Comparison of ENCODE assay signal across 22 mouse cellular contexts in the genomic region with DNA sequence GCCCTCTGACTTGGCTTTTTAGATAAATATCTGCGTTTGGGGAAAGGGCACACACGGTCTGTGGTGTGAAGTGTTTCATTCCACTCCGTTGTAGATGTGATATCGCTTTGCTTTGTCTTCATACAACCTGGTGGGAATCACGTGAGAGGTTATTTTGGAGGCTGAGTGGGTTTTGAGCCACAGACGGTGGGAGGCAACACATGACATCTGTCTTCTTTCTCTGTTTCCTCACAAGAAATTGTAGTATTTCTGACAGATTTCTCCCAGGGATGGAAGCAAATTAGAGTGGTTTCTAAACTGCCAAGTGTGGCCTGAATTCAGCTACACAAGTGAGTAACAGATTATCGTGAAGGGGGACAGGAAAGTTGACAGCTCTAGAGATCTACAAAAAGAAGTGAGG.
DNase-seq lines count a peak whose midpoint lies in the region; ATAC-seq lines count a peak whose summit lies in the region.
"Had no signal": no experiment of that assay in that cellular context is flagged by ENCODE, and none has a peak within 500 bp of the region (broad histone marks: within the 10 kb centered on the region; RNA-seq: fewer than 3 reads in every experiment).

No protein-coding gene starts in this region.

- no peak for DNase-seq in frontal cortex, postnatal 14 days (ENCODE audit: low spot score in 2 of 2)
- peak; percentile 35 to 63 for DNase-seq in left cerebral cortex, adult 18-20 months (ENCODE audit: low spot score in 2 of 2)
- no peak for DNase-seq in left cerebral cortex, adult 11 months (ENCODE audit: low spot score)
- peak; percentile 86 for DNase-seq in brain, adult 2 months (ENCODE audit: low read depth, low spot score)
- peak; percentile 56 to 75 for DNase-seq in right cerebral cortex, postnatal 10 days (ENCODE audit: low spot score in 2 of 2)
- no peak for DNase-seq in ovary, adult 18-20 months (ENCODE audit: low spot score)
- no peak for DNase-seq in hindbrain, embryonic 11.5 days (ENCODE audit: low spot score)
- DNase-seq: adrenal gland, postnatal 14 days; cerebellum, adult 18-20 months; cerebellum, adult 9-11 months; cerebellum, postnatal 36 days; gastrocnemius, postnatal 36 days; heart, adult 11 months; heart, postnatal 36 days had no signal

- no peaks in the 10 kb centered on the region for H3K9me3 ChIP-seq in hindbrain, embryonic 11.5 days (ENCODE audit: control insufficient read depth, low read length)
- H3K9me3 ChIP-seq: embryonic facial prominence, embryonic 10.5 days; forebrain, embryonic 13.5 days; heart, embryonic 13.5 days; hindbrain, embryonic 12.5 days had no signal

- H3K27ac ChIP-seq in hindbrain, embryonic 11.5 days (ENCODE audit: low read depth, low read length) = no peak overlapping the region
- H3K27ac ChIP-seq: embryonic facial prominence, embryonic 10.5 days; forebrain, embryonic 13.5 days; heart, embryonic 13.5 days; hindbrain, embryonic 12.5 days had no signal

- no peaks in the 10 kb centered on the region for H3K4me1 ChIP-seq in hindbrain, embryonic 11.5 days (replicated peaks; ENCODE audit: control insufficient read depth, insufficient read depth, low read length)
- H3K4me1 ChIP-seq: embryonic facial prominence, embryonic 10.5 days; forebrain, embryonic 13.5 days; heart, embryonic 13.5 days; hindbrain, embryonic 12.5 days had no signal

- peak; percentile 76 for ATAC-seq in frontal cortex, adult (ENCODE audit: low TSS enrichment)
- no peak for ATAC-seq in hindbrain, embryonic 11.5 days (ENCODE audit: low FRiP score)
- ATAC-seq: activated CD4-positive, CD25-positive, alpha-beta regulatory T cell, adult 4 months; forebrain, embryonic 13.5 days; hindbrain, embryonic 16.5 days; Patski had no signal

- H3K4me3 ChIP-seq in hindbrain, embryonic 11.5 days (ENCODE audit: low read depth, low read length) = no peak overlapping the region
- H3K4me3 ChIP-seq: embryonic facial prominence, embryonic 10.5 days; forebrain, embryonic 13.5 days; heart, embryonic 13.5 days; hindbrain, embryonic 12.5 days had no signal

- H3K4me2 ChIP-seq in hindbrain, embryonic 11.5 days (replicated peaks; ENCODE audit: low read depth, low read length) = no peak overlapping the region
- H3K4me2 ChIP-seq: forebrain, embryonic 13.5 days; heart, embryonic 13.5 days; hindbrain, embryonic 12.5 days had no signal

- no peaks in the 10 kb centered on the region for H3K36me3 ChIP-seq in hindbrain, embryonic 11.5 days (ENCODE audit: control insufficient read depth, insufficient read depth, low read length)
- H3K36me3 ChIP-seq: embryonic facial prominence, embryonic 10.5 days; heart, embryonic 13.5 days; hindbrain, embryonic 12.5 days had no signal

- no peak overlapping the region for H3K9ac ChIP-seq in hindbrain, embryonic 11.5 days (ENCODE audit: low read depth, low read length)
- H3K9ac ChIP-seq: forebrain, embryonic 13.5 days; heart, embryonic 13.5 days; hindbrain, embryonic 12.5 days had no signal

- 84% methylated on average over 7 of the region's 7 CpGs for WGBS in hindbrain, embryonic 11.5 days

- no peaks in the 10 kb centered on the region for H3K27me3 ChIP-seq in hindbrain, embryonic 11.5 days (ENCODE audit: control insufficient read depth, insufficient read depth, low read length)
- H3K27me3 ChIP-seq: forebrain, embryonic 13.5 days; heart, embryonic 13.5 days; hindbrain, embryonic 12.5 days had no signal

Comparison
In these comparisons a context has a peak if more than half of its experiments do, and no peak if none do; other contexts are left out.
1. DNase-seq: peak in left cerebral cortex, adult 18-20 months (2 of 2), brain, adult 2 months (single experiment) and right cerebral cortex, postnatal 10 days (2 of 2); none in frontal cortex, postnatal 14 days (0 of 2), left cerebral cortex, adult 11 months (single experiment), ovary, adult 18-20 months (single experiment) and hindbrain, embryonic 11.5 days (single experiment).